In genomic region chr1:58677575-58677974, GRCm38 (mm10) we compare ENCODE assay signal across 7 mouse cellular contexts. TPM values are rescaled to one million over a fixed set of nuclear protein-coding genes. Genes with fewer than 3 reads are reported as not detected.
DNase-seq lines count a peak whose midpoint lies in the region; ATAC-seq lines count a peak whose summit lies in the region.

No protein-coding gene starts in this region.

- peak; percentile 67; the same call in 1 of the 2 replicates for ATAC-seq in megakaryocyte, adult 5-6 weeks (ENCODE audit: poor library complexity, severe bottlenecking)

- peak; percentile 16 to 37 for DNase-seq in left cerebral cortex, postnatal 25 days (ENCODE audit: low spot score in 2 of 2)
- no peak for DNase-seq in left cerebral cortex, postnatal 10 days (ENCODE audit: extremely low spot score in 1 of 2, low spot score in 2 of 2)
- peak; percentile 65 for DNase-seq in MEL-GATA-1-ER (ENCODE audit: extremely low read depth, low read depth)
- peak; percentile 22 for DNase-seq in c-Kit-negative CD71-positive TER-119-positive erythroid progenitor cells, embryonic 14.5 days (ENCODE audit: low read depth, low spot score)
- peak; percentile 20 to 57 for DNase-seq in heart, postnatal 14 days
- no peak for DNase-seq in frontal cortex, postnatal 14 days (ENCODE audit: low spot score in 2 of 2)

- intact Hi-C loops in left cerebral cortex, postnatal 25 days (cut with DNase I) = no loop called here
- intact Hi-C loops in left cerebral cortex, postnatal 10 days (cut with DNase I) = no loop called here
- intact Hi-C loops in heart, postnatal 14 days (cut with DNase I) = loop anchor here (2.0 kb wide), 1 partner anchor 113 kb away; no protein-coding TSS in a partner anchor

RNA-seq across cellular contexts. Expression of gene Als2cr12, which starts 18.2 kb away (rescaled TPM):
- total RNA-seq in left cerebral cortex, postnatal 25 days (2021) = not detected
- total RNA-seq in left cerebral cortex, postnatal 10 days (2021) = not detected
- total RNA-seq in heart, postnatal 14 days (2021) = not detected
- total RNA-seq in megakaryocyte, adult 5-6 weeks (2015) = 0.14 TPM in 1 of 2 replicates, not detected in the other
- not detected in 2 replicates for total RNA-seq in megakaryocyte, adult 5-6 weeks (2017)

RNA-seq across cellular contexts. Expression of gene Cflar, which starts 33.7 kb away (rescaled TPM):
- total RNA-seq in left cerebral cortex, postnatal 25 days (2021) = 10 to 100 TPM; 23.9 to 25.8 TPM
- 10 to 100 TPM; 24.8 to 28.1 TPM for total RNA-seq in left cerebral cortex, postnatal 10 days (2021)
- 10 to 100 TPM; 64.7 to 70.4 TPM for total RNA-seq in heart, postnatal 14 days (2021)
- 68.7 and 72.3 TPM in 2 replicates for total RNA-seq in megakaryocyte, adult 5-6 weeks (2015)
- total RNA-seq in megakaryocyte, adult 5-6 weeks (2017) = 117 and 130 TPM in 2 replicates

Comparison
In these comparisons a context has a peak if more than half of its experiments do, and no peak if none do; other contexts are left out.
1. DNase-seq: peak in left cerebral cortex, postnatal 25 days (2 of 2), MEL-GATA-1-ER (single experiment), c-Kit-negative CD71-positive TER-119-positive erythroid progenitor cells, embryonic 14.5 days (single experiment) and heart, postnatal 14 days (2 of 2); none in left cerebral cortex, postnatal 10 days (0 of 2) and frontal cortex, postnatal 14 days (0 of 2).